Mouse (Mus musculus): ENCODE measurements around the gene Oxa1l.
A peak's percentile ranks its signal among the peaks of the same experiment; 100 is the strongest.
"Not testable (repeated sequence)": the region's sequence is repeated elsewhere in the genome, so short reads cannot be mapped to it uniquely, and the experiment has no call there.

Gene Oxa1l

DNA sequence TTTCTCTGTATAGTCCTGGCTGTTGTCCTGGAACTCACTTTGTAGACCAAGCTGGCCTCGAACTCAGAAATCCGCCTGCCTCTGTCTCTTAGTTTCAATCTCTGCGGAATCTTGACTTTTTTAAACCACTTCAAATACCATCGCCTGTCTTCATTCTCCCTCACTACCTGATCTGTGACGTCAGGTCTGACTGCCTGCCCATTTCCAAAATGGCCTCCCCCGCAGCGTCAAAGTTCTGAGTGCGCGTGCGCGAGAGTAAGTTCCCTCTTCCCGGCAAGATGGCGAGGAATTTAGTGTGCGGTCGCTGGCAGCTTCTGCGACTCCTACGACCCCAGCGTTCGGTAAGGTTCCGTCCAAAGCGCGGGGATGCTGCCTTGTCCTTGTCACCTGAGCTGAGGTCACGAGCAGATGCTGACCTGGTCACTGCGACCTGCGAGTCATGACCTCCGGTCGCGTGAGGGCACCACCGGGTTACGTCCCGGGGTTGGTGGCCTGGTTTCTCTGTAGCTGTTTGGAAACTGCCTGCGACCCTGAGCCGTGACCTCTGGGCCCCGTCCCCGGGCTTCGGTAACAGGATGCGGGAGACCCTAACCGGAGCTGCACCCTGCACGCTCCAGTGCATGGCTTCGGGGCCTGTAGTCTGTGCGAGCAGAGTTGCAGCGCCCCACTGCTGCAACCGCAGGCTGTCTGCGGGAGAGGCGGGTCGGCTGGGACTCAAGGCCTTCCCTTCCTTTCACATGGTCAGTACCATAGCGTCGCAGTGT, at the start of gene Oxa1l:
Oxa1l (plus strand) TSS at position 258 of the 764 bp plus-strand sequence.
- peak; percentile 98 for DNase-seq

DNA sequence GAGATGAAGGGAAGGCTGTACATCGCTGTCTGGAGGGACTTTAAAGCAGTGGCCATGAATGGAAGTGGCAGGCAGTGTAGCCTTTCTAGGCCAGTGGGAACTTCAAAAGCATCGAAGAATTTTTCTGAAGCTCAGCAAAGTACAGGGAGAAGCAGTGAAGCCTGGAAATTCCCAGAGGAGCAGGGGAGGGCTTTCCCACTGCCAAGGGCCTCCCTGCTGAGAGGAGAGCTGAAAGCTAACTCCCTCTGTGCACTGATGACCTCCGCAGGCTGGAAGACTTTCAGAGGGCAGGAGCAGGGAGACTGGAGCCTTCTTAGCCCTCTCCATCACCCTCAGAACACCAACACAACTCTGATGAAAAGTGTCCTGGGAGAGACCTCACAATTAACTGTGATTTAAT, 48.9 kb upstream of the Oxa1l start:
- no peak for DNase-seq

DNA sequence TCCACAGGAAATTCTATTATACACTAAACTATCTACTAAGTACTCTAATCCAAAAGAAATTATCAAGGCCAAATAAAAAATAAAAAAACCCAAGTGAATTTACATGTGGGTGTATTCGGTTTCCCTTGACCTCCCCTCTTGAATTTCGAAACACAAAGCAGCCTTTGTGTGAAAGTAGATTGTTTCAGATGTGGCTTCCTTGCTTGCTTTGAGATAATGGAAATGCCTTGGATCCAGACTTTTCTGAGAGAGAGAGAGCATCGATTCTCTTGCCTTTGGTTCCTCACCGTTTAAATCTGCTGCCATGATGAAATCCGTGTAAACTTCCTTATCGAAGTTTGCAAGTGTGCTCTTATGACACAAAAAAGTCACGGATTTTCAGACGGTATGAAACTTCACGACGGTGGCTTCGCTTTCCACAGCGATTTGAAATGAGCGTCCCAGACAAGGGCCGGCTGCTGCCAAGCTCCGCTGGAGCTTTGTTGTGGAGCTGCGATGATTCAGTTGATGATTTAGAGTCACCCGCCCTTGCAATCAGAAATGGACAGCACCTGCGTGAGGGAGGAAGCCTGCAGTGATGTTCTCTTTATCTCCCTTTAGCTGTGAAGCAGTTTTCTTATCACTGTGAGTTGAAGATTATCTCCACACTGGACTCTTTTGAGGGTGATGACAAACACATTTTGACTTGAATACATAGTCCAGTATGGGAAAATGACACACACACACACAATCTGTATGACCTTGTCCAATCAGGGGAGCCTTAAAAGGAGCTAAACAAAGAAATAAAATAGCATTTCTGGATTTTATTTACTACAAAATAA, 38.9 kb upstream of the Oxa1l start:
- DNase-seq = no peak

DNA sequence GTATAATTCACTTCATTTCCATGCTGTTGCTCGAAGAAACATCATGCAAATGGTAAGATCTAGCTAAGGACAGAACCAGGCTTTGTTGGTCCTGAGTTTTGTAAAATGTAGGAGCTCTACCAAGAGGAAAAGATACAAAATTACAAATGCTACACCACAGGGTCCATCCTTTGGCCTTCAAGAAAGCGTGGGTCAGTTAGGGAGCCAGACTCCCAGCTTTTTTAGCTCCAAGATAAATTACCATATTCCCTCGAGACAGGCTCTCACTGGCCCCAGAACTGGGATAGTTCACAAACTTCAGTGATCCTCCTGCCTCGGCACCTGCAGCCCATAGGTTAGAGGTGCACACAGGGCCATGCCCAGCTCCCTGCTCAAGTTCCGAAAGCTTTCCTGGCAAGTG, 36.1 kb upstream of the Oxa1l start:
- DNase-seq = no peak

DNA sequence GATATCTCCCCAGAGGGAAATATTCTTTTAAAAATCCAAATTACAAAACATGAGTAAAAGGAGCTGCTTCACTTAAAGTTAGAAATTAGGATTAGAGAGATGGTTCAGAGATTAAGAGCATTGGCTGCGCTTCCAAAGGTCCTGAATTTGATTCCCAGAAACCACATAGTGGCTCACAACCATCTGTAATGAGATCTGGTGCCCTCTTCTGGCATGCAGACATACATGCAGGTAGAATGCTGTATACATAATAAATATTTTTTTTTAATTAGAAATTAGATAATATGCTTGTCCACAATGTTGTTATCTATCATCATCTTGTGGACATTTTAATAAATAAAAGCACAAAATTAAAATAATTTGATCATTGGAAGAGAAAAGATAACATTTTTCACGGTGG, 32.1 kb upstream of the Oxa1l start:
- DNase-seq = no peak

DNA sequence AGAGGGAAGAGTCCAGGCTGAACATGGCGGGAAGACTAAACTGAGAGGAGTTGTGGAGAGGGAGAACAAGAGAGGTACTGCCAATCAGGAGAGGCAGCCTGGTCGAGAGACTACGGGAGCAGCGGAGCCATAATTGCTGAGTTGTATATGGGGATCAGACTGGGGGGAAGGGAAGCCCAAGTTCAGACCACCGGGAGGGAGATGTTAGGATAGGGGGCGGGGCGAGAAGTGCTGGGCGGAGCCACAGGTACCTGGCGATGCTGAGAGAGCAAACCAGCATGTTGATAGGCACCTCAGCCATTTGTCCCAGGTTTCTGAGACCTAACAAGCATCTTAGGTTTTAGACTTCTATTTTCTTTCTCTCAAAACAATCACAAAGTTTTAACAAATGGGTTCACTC, 31.4 kb upstream of the Oxa1l start:
- DNase-seq = peak; percentile 11

DNA sequence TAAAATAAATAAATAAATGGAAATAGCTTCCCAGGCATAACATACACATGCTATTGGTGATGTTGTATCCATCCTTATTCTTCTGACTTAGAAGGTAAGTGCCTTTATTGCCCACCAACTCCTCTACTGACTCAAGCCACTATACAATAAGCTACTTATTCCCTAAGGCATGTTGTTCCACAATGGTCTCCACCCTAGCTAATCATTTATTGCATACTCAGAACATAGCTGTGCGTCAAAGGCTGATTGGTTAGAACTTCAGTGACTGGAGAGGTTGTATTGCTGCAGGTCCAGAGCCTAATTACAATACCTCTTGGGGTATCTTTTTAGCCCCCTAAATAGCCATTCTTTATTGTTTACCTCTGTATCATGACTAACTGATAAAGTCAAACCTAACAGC, 29.5 kb upstream of the Oxa1l start:
- no peak for DNase-seq

DNA sequence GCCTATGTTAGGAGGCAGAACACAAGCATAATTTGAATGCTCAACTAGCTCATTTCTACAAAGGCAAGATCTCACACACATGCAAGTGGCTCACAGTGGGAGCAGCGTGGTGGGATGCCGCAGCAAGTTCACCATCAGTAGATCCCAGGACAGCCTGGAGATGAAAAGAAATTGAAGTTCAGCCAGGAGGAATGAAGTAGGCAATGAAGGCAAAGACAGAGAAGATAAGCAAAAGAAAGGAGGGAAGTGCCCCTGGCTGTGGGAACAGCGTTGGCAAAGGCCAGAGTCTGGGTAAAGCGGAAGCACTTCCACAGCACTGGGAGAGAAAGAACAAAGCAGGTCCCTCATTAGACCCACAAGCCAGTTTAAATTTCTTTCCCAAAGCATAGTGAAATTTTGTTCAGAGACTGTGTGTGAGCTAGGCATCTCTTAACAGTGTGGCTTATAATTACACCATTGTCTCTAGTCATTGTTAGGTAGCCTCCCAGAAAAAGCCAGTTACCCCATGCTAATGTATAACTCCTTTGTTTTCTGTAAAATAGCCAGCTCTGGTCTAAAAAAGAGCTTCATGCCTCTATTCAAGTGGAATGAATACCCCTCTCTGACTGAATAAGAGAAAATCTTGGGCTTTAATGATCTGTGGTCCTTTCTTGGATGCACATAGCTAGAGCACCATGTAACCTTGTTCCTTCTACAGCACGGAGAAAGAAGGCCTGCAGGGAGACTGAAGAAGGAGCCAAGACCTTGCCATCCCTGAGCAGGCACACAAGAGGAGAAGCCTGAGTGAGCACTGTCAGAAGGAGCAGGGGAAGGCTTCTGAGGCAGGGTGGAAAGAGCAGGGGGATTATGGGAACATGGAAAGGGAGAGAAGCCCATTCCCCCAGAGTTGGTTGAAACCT, 28.2 kb upstream of the Oxa1l start:
- no peak for DNase-seq

DNA sequence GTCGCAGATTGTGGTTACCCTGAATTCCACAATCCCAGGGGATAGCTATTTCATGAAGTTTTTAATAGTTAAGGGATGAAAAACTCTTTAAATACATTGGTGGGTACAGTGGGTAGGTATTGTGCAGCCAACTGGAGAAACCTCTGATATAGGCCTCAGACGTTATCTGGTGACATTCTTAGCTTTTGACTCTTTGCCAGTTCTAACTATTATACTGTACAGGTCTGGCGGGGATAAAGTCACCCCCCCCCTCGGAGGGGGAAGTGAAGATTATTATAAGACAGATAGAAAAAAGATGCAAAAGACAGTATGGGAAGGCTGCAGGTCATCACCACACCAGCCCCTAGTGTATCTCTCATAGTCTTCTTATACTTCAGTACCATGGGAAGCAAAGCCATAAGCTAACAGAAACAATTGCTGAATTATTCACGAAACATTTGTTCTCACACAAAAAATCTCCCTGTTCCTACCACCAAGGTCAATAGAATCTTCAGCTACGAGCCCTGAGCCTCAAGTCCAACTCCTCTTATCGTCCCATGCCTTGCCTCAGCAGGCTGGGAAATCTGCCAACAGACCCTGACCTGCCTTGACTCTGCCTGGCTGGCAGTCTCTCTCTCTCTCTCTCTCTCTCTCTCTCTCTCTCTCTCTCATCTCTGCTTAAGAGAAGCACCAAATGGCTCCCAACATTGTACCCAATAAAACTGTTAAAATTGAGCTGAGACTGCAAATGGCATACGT, 27.0 kb upstream of the Oxa1l start:
- no peak for DNase-seq

DNA sequence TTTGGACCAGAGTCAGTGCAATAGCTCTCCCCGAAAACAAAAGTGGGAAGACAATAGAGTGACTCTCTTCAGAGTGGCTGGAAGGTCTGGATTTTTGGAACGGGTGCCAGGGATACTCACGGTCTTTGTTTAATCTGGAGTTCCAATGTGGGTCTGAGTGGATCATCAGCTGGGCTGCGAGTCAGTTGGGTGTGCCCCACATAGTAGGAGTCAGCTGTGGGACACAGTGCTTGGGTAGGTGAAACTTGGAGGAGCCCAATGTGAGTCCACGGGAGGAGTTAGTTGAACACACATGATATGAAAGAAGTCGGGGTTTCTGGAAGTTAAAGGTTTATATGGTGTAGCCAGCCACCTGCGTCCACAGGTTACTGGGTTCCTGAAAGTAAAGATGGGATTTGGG, 19.8 kb upstream of the Oxa1l start:
- no peak for DNase-seq

DNA sequence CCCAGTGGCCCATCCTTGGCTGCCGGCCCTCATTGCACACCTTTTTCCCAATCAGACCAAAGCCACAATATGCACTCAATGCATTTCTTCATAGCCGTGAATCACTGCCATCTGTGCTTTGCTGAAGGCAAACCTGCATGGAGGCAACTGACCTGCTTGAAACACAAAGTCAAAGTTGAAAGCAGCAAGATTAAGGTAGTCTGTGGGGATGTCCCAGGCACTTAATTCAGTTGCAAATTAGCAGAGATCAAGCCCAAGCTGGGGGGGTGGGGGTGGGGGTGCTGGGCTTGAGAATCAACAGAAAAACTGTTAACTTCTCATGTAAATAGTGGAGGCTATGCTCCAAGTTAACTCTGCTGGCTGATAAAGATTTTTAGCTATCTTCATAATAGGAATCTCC, 18.8 kb upstream of the Oxa1l start:
- not testable (repeated sequence) for DNase-seq

DNA sequence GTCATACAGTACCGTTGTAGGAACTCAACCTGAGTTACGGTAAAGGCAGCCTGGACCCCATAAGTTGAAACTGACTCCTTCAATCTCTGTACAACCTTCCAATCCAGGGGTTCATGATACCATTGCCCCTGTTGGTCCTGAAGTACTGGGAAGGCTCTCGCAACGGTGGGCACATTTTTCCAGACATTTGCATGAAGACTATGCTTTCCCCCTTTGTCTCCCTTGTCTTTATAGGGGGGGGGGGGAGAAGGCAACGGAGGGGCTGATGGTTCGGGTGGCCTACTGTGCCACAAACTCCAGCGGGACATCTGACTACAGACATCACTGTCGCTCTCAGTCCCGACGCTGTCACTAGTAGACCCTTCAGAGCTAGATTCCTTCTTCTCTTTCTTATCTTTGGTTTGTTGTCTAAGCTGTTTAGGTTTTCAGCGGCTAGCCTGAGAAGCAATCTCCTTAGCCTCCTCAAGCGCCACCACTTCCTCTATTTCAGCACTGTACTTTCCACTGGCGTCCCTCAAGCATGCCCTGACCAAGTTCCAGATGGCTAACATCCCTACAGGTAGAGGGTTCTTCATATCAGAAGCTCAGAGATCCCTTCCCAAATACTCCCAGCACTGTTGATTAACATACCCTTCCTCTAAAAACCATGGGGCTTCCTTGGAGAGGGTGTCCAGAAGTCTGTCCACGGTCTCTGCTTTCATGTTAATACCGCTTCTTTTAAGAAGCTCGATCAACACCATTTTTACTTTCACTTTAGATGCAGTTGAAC, 9.7 kb upstream of the Oxa1l start:
- DNase-seq = not testable (repeated sequence)

DNA sequence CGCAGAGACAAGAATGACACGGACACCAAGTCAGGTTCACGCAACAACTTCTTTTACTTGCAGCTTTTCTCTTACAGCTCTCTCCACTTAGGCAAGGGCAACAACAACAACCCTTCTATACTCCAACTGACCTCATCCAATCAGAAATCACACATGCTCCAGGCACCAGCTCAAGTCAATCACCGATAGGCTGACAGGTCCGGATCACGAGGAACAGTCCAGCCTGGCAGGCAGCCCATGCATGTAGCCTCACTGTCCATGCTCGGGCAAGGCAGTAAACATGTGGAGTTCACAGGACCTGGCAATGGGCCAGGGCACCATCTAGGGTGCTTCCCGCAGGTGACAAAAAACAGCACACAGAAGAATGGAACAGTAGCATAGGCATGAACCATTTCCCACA, 8.3 kb upstream of the Oxa1l start:
- no peak for DNase-seq

DNA sequence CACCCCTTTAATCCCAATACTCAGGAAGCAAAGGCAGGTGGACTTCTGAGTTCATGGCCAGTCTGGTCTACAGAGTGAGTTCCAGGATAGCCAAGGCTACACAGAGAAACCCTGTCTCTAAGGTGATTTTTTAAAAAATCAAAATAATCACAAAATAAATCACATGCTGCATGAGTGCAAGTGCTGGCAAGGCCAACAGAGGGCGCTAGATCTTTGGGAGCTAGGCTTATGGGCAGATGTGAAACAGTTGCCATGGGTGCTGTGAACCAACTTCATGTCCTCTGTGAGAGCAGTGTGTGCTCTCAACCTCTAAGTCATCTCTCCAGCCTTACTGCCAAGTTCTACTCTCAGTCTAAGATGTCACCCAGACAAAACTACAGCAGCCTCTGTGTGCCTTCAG, 6.2 kb upstream of the Oxa1l start:
- no peak for DNase-seq

DNA sequence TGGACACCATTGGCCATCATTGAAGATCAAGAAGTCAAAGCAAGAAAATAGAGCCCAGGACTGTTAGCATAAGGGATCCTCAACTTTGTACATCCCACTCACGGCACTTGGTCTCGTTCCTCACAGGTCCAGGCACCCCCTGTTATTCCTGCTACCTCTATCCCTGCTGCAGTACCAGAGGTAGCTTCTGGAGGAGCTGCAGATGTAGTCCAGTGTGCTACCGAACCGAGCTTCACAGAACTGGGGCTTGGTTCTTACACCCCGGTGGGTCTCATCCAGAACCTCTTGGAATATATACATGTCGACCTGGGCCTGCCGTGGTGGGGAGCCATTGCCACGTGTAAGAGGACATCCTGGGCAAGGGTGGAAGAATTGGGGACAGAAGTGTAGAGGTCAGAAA, 2.5 kb downstream of the Oxa1l start:
- DNase-seq = no peak

DNA sequence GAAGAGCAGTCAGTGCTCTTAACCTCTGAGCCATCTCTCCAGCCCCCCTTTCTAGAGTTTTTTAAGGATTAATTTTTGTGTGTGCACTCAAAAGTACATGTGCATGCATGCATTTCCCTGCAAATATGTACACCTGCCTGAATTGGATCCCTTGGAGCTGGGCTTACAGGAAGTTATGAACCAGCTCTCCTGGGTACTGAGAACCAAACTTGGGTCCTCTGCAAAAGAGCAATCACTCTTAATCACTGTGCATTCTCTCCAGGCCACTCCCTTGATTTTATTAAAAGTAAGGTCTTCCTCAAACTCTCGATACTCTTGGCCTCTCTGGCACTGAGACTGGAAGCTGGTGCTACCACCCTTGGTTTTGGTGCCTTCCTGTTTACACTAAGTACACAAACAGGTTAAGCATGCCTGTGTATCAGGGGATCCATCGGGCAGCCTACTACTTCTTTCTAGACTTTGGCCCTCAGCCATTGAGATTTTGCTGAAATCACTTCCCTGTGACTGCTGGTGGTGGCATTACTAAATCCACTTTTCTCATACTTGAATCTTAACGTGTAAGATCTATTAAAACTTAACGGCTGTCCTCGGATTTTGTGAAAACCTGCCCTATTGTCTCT, 4.5 kb downstream of the Oxa1l start:
- DNase-seq = no peak

DNA sequence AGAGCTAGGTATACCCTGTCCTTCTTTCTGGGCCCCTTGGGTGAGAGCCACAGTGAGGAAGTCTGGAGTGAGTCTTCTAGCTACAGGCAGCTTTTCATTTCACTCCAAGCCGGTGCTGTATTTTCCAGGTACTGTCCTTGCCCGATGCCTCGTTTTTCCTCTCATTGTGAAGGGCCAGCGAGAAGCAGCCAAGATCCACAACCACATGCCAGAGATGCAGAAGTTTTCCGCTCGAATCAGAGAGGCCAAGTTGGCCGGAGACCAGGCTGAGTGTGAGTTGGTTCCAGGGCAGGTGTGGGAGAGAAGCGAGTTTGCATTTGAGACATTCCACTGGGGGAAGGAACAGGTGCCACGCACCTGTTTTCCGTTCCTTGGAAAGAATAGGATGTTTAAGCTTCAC, 5.9 kb downstream of the Oxa1l start:
- DNase-seq = no peak

DNA sequence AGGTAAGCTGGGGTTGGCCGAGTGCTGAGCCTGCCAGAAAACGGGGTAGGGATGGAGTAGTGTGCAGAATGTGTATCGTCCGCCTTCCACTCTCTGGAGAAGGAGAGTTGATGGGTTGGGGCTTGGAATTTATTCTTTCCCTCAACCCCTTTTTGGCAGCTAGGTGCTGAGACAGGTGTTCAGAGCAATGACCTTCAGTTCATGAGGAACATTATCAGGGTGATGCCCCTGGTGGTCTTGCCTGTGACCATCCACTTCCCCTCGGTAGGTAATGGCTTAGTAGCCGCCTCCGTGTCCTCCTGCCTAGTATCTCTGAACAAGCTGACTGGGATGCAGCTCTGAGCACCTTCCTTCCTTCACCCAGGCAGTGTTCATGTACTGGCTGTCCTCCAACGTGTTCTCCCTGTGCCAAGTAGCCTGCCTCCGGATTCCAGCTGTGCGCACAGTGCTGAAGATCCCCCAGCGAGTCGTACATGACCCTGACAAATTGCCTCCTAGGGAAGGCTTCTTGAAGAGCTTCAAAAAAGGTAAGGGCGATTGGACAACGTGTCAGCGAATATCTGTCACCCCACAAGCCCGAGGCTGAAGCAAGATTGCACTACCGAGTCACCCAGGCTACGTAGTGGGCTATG, 6.9 kb downstream of the Oxa1l start:
- DNase-seq = no peak

DNA sequence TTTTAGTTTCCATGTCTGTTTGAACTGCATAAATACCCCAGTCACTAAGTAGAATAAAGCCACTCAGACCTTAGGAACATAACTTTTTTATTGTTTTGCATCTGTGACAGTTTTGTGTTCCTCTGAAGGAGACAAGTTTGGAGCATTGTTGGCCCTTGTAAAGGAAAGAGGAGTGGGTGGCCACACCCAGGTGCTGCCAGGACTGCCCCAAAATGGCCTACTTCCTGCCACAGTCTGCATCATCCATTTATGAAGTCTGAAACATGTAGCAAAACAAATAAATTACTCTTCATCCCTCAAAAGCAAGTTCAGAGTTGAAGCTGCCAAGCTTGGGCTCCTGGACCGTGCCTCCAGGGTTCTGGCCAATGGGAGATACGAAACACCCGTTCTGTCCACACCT, 8.7 kb downstream of the Oxa1l start:
- no peak for DNase-seq

DNA sequence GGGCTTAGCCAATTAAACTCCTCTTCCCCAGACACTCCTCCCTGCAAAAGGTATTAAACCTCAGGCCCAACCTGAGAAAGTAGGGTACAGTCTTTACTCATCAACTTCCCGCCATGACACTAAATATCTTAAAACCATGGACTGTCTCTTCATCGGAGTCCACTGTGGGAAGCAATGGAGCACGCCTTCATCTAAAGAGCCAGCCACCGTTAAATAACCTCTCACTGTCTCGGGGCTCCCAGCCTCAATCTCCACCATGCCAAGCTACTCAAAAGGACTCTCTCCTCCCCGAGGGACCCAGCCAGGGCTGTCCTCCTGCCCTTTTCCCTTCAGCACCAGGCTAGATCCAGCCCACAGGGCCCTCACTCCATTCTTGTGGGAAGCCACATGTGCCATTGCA, 10.0 kb downstream of the Oxa1l start:
- DNase-seq = no peak

DNA sequence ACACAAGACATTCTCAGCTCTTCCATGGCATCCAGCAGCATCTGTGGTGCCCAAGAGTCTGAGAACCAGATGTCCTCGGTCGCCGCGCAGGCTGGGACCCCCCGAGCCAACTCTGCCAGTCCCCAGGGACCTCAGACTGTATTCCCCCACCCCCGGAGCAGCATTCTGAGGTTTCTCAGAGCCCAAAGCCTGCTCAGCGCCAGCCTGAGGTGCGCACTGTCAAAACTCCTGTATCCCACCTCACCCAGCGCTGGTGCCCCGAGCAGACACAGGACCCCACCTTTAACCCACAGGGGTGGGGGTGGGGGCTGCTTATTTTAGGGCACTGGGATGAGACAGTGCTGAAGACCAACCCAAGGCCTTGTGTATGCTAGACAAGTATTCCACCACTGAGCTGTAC, 10.8 kb downstream of the Oxa1l start:
- no peak for DNase-seq
